Mouse (Mus musculus): ENCODE measurements around the gene Ccdc130. TPM values are rescaled to one million over a fixed set of nuclear protein-coding genes. Genes with fewer than 3 reads are reported as not detected.
"Not testable (repeated sequence)": the region's sequence is repeated elsewhere in the genome, so short reads cannot be mapped to it uniquely, and the experiment has no call there.

The Ccdc130 gene
- 18.0 and 21.0 TPM in 2 replicates for polyA plus RNA-seq (2015; fragmentation: Nextera tagmentation; extraction: Ambion mirVana)

- peaks cover 8% of the 10 kb centered on the region for H3K4me1 ChIP-seq
- H3K4me3 ChIP-seq: peak within 1 kb of the TSS; percentile 77
- no peak within 1 kb of the TSS for H3K27ac ChIP-seq
- H3K9me3 ChIP-seq: no peaks in the 10 kb centered on the region
- H3K36me3 ChIP-seq: peaks cover 23% of the 10 kb centered on the region
- no peaks in the 10 kb centered on the region for H3K27me3 ChIP-seq
- WGBS: under 1% methylated on average over 44 of the region's 44 CpGs
- peak within 1 kb of the TSS; percentile 84 for H3K9ac ChIP-seq
- peak within 1 kb of the TSS; percentile 91 for H3K4me2 ChIP-seq (replicated peaks)
- ATAC-seq (ENCODE audit: low FRiP score, low read depth): peak; percentile 99
Observed at GRCm38 (mm10) chr8:84269950-84270773, at the start of gene Ccdc130. TSS of gene Ccdc130 (minus strand) at chr8:84270380.

- 11% methylated on average over 3 of the region's 3 CpGs for WGBS
- Histone ChIP-seq H3K27me3 (no peaks in the 10 kb centered on the region), H3K4me2 (replicated peaks) (no peak overlapping the region), H3K4me3 (no peak overlapping the region), H3K4me1 (peaks cover 5% of the 10 kb centered on the region; the same call in 1 of the 2 replicates), H3K9me3 (no peaks in the 10 kb centered on the region), H3K27ac (peak overlapping the region; percentile 52; the same call in 1 of the 2 replicates), H3K9ac (no peak overlapping the region), H3K36me3 (no peaks in the 10 kb centered on the region)
- ATAC-seq (ENCODE audit: low FRiP score, low read depth): peak; percentile 15; the same call in 1 of the 2 replicates
Observed at GRCm38 (mm10) chr8:84308376-84308775, 38.2 kb upstream of the Ccdc130 start.

GRCm38 (mm10) chr8:84303951-84304350 lies 33.8 kb upstream of the Ccdc130 start:
- Histone ChIP-seq H3K27ac (no peak overlapping the region), H3K27me3 (no peaks in the 10 kb centered on the region), H3K4me1 (peaks cover 5% of the 10 kb centered on the region; the same call in 1 of the 2 replicates), H3K36me3 (no peaks in the 10 kb centered on the region), H3K9ac (no peak overlapping the region), H3K4me2 (replicated peaks) (no peak overlapping the region), H3K9me3 (peaks cover 4% of the 10 kb centered on the region; the same call in 1 of the 2 replicates), H3K4me3 (no peak overlapping the region)
- no peak for ATAC-seq (ENCODE audit: low FRiP score, low read depth)
- WGBS: 61% methylated on average over 2 of the region's 2 CpGs

GRCm38 (mm10) chr8:84297029-84297785 lies 27.0 kb upstream of the Ccdc130 start:
- H3K27ac ChIP-seq: no peak overlapping the region
- H3K4me1 ChIP-seq: no peaks in the 10 kb centered on the region
- peaks cover 4% of the 10 kb centered on the region; the same call in 1 of the 2 replicates for H3K9me3 ChIP-seq
- H3K4me3 ChIP-seq: no peak overlapping the region
- H3K36me3 ChIP-seq: no peaks in the 10 kb centered on the region
- ATAC-seq (ENCODE audit: low FRiP score, low read depth): no peak
- WGBS: 75% methylated on average over 5 of the region's 5 CpGs
- H3K4me2 ChIP-seq (replicated peaks): no peak overlapping the region
- H3K9ac ChIP-seq: no peak overlapping the region
- H3K27me3 ChIP-seq: no peaks in the 10 kb centered on the region

GRCm38 (mm10) chr8:84291688-84292087 lies 21.5 kb upstream of the Ccdc130 start:
- H3K4me2 ChIP-seq (replicated peaks): no peak overlapping the region
- no peaks in the 10 kb centered on the region for H3K9me3 ChIP-seq
- 26% methylated on average over 8 of the region's 8 CpGs for whole genome bisulfite sequencing
- no peaks in the 10 kb centered on the region for H3K36me3 ChIP-seq
- H3K4me1 ChIP-seq: no peaks in the 10 kb centered on the region
- H3K9ac ChIP-seq: no peak overlapping the region
- no peak for ATAC-seq (ENCODE audit: low FRiP score, low read depth)
- no peak overlapping the region for H3K27ac ChIP-seq
- no peak overlapping the region for H3K4me3 ChIP-seq
- no peaks in the 10 kb centered on the region for H3K27me3 ChIP-seq

- Histone ChIP-seq H3K4me1 (no peaks in the 10 kb centered on the region), H3K27me3 (no peaks in the 10 kb centered on the region), H3K4me2 (replicated peaks) (no peak overlapping the region), H3K27ac (no peak overlapping the region), H3K9ac (0 out of 2 replicates have a peak overlapping the region, but pooled peaks have one; percentile 4), H3K36me3 (no peaks in the 10 kb centered on the region), H3K4me3 (no peak overlapping the region), H3K9me3 (no peaks in the 10 kb centered on the region)
- WGBS: 72% methylated on average over 5 of the region's 5 CpGs
- ATAC-seq (ENCODE audit: low FRiP score, low read depth): no peak
Observed at GRCm38 (mm10) chr8:84291086-84291485, 20.9 kb upstream of the Ccdc130 start.

GRCm38 (mm10) chr8:84288892-84289291 lies 18.7 kb upstream of the Ccdc130 start:
- no peak for ATAC-seq (ENCODE audit: low FRiP score, low read depth)
- no peak overlapping the region for H3K9ac ChIP-seq

GRCm38 (mm10) chr8:84285665-84286064 lies 15.5 kb upstream of the Ccdc130 start:
- WGBS: 53% methylated on average over 5 of the region's 5 CpGs
- not testable (repeated sequence) for H3K4me3 ChIP-seq; ATAC-seq (ENCODE audit: low FRiP score, low read depth); H3K27me3 ChIP-seq; H3K4me2 ChIP-seq (replicated peaks); H3K9ac ChIP-seq; H3K27ac ChIP-seq; H3K36me3 ChIP-seq; H3K9me3 ChIP-seq
- peaks cover 21% of the 10 kb centered on the region for H3K4me1 ChIP-seq

More at GRCm38 (mm10) chr8:84288892-84289291, 18.7 kb upstream of the Ccdc130 start:
- WGBS: 64% methylated on average over 2 of the region's 2 CpGs
- Histone ChIP-seq H3K4me3 (no peak overlapping the region), H3K36me3 (no peaks in the 10 kb centered on the region), H3K27ac (no peak overlapping the region), H3K4me1 (peaks cover 14% of the 10 kb centered on the region), H3K4me2 (replicated peaks) (no peak overlapping the region), H3K27me3 (no peaks in the 10 kb centered on the region), H3K9me3 (no peaks in the 10 kb centered on the region)

- ATAC-seq (ENCODE audit: low FRiP score, low read depth): peak; percentile 78
- Histone ChIP-seq H3K4me1 (peaks cover 21% of the 10 kb centered on the region), H3K27ac (peak overlapping the region; percentile 72), H3K4me2 (replicated peaks) (peak overlapping the region; percentile 54), H3K4me3 (peak overlapping the region; percentile 31), H3K36me3 (no peaks in the 10 kb centered on the region), H3K9me3 (no peaks in the 10 kb centered on the region), H3K9ac (peak overlapping the region; percentile 43), H3K27me3 (no peaks in the 10 kb centered on the region)
- WGBS: 10% methylated on average over 9 of the region's 9 CpGs
Observed at GRCm38 (mm10) chr8:84284608-84285063, 14.5 kb upstream of the Ccdc130 start.

GRCm38 (mm10) chr8:84280777-84281176 lies 10.6 kb upstream of the Ccdc130 start:
- H3K4me2 ChIP-seq (replicated peaks): no peak overlapping the region
- peaks cover 21% of the 10 kb centered on the region for H3K4me1 ChIP-seq
- no peak overlapping the region for H3K9ac ChIP-seq
- no peaks in the 10 kb centered on the region for H3K9me3 ChIP-seq
- H3K4me3 ChIP-seq: no peak overlapping the region
- ATAC-seq (ENCODE audit: low FRiP score, low read depth): no peak
- H3K36me3 ChIP-seq: no peaks in the 10 kb centered on the region
- 78% methylated on average over 10 of the region's 10 CpGs for WGBS
- no peak overlapping the region for H3K27ac ChIP-seq
- H3K27me3 ChIP-seq: no peaks in the 10 kb centered on the region

GRCm38 (mm10) chr8:84276447-84276846 lies 6.3 kb upstream of the Ccdc130 start:
- ATAC-seq (ENCODE audit: low FRiP score, low read depth): no peak
- no peak overlapping the region for H3K4me3 ChIP-seq
- no peaks in the 10 kb centered on the region for H3K27me3 ChIP-seq
- H3K4me1 ChIP-seq: no peaks in the 10 kb centered on the region
- H3K27ac ChIP-seq: no peak overlapping the region
- no peaks in the 10 kb centered on the region for H3K9me3 ChIP-seq
- H3K4me2 ChIP-seq (replicated peaks): no peak overlapping the region
- 63% methylated on average over 1 of the region's 1 CpGs for WGBS
- H3K9ac ChIP-seq: no peak overlapping the region
- H3K36me3 ChIP-seq: no peaks in the 10 kb centered on the region

- no peak overlapping the region for H3K27ac ChIP-seq
- no peak overlapping the region for H3K9ac ChIP-seq
- 77% methylated on average over 3 of the region's 3 CpGs for WGBS
- peaks cover 8% of the 10 kb centered on the region for H3K4me1 ChIP-seq
- H3K36me3 ChIP-seq: no peaks in the 10 kb centered on the region
- H3K4me2 ChIP-seq (replicated peaks): no peak overlapping the region
- H3K9me3 ChIP-seq: no peaks in the 10 kb centered on the region
- no peak for ATAC-seq (ENCODE audit: low FRiP score, low read depth)
- no peaks in the 10 kb centered on the region for H3K27me3 ChIP-seq
- no peak overlapping the region for H3K4me3 ChIP-seq
Observed at GRCm38 (mm10) chr8:84273968-84274367, 3.8 kb upstream of the Ccdc130 start.
